ENCODE assay signal across 8 mouse cellular contexts in genomic region chr4:138318509-138319266, GRCm38 (mm10). TPM values are rescaled to one million over a fixed set of nuclear protein-coding genes. Genes with fewer than 3 reads are reported as not detected.
DNase-seq lines count a peak whose midpoint lies in the region; ATAC-seq and TF ChIP-seq lines count a peak whose summit lies in the region.

No protein-coding gene starts in this region.

- peaks cover 9% of the 10 kb centered on the region for H3K4me1 ChIP-seq in heart, adult 2 months (ENCODE audit: control insufficient read depth, insufficient read depth, low read length)
- peaks cover 29% of the 10 kb centered on the region for H3K4me1 ChIP-seq in heart, embryonic 12.5 days (replicated peaks)
- H3K4me1 ChIP-seq in MEL (ENCODE audit: control insufficient read depth in 1 of 2, insufficient read depth in 2 of 2, low read length in 2 of 2) = no peaks in the 10 kb centered on the region
- H3K4me1 ChIP-seq in cortical plate, adult 2 months (ENCODE audit: control insufficient read depth, insufficient read depth, low read length) = peaks cover 10% of the 10 kb centered on the region
- peaks cover 12% of the 10 kb centered on the region for H3K4me1 ChIP-seq in midbrain, embryonic 12.5 days
- peaks cover 10% of the 10 kb centered on the region; the same call in 1 of the 2 replicates for H3K4me1 ChIP-seq in stomach, embryonic 14.5 days (ENCODE audit: control insufficient read depth, insufficient read depth, low read length)

- no peaks in the 10 kb centered on the region for H3K27me3 ChIP-seq in heart, adult 2 months (ENCODE audit: control insufficient read depth, insufficient read depth, low read length)
- H3K27me3 ChIP-seq in heart, embryonic 12.5 days (replicated peaks) = no peaks in the 10 kb centered on the region
- H3K27me3 ChIP-seq in MEL (ENCODE audit: control insufficient read depth in 1 of 2, insufficient read depth in 2 of 2, low read length in 2 of 2) = no peaks in the 10 kb centered on the region
- no peaks in the 10 kb centered on the region for H3K27me3 ChIP-seq in midbrain, embryonic 12.5 days
- H3K27me3 ChIP-seq in stomach, embryonic 14.5 days (ENCODE audit: control insufficient read depth, insufficient read depth, low read length) = no peaks in the 10 kb centered on the region

- H3K79me2 ChIP-seq in heart, adult 2 months (replicated peaks; ENCODE audit: control insufficient read depth, insufficient read depth, low read length) = peaks cover 4% of the 10 kb centered on the region; the same call in 1 of the 2 replicates
- no peaks in the 10 kb centered on the region for H3K79me2 ChIP-seq in MEL (ENCODE audit: control insufficient read depth, insufficient read depth, low read length, poor library complexity)

- peak; percentile 57 to 74 for DNase-seq in heart, adult 2 months
- DNase-seq in MEL (ENCODE audit: low read depth, low spot score) = peak; percentile 70
- DNase-seq in heart, postnatal 36 days = peak; percentile 65 to 70
- DNase-seq in left cerebral cortex, postnatal 25 days (ENCODE audit: low spot score in 2 of 2) = peak; percentile 47 to 55

- no peak for TF ChIP-seq POLR2A in heart, adult 2 months (IDR thresholded peaks at IDR 0.05; ENCODE audit: insufficient read depth, low read depth, low read length)
- TF ChIP-seq POLR2A in MEL (IDR thresholded peaks at IDR 0.05; ENCODE audit: control insufficient read depth in 1 of 2, insufficient read depth in 1 of 2, low read depth in 1 of 2, low read length in 2 of 2, poor library complexity in 1 of 2) = no peak
- TF ChIP-seq POLR2A in cortical plate, adult 2 months (IDR thresholded peaks at IDR 0.05; ENCODE audit: extremely low read depth, insufficient read depth, low read length) = no peak

- intact Hi-C loops in heart, adult 2 months (cut with DNase I) = loop anchor here (1.0 to 2.0 kb wide), 2 partner anchors 60 to 108 kb away; no protein-coding TSS in a partner anchor
- intact Hi-C loops in heart, postnatal 36 days (cut with DNase I) = loop anchor here (1.0 to 10.0 kb wide), 3 partner anchors 60 to 354 kb away; no protein-coding TSS in a partner anchor
- intact Hi-C loops in left cerebral cortex, postnatal 25 days (cut with DNase I) = loop anchor here (1.0 to 10.0 kb wide), 3 partner anchors 60 to 354 kb away; no protein-coding TSS in a partner anchor

- no peak overlapping the region for H3K9ac ChIP-seq in heart, adult 2 months (ENCODE audit: low read depth, low read length)
- no peak overlapping the region for H3K9ac ChIP-seq in heart, embryonic 12.5 days
- H3K9ac ChIP-seq in MEL (ENCODE audit: control insufficient read depth, low read depth, low read length, poor library complexity, severe bottlenecking) = no peak overlapping the region
- H3K9ac ChIP-seq in midbrain, embryonic 12.5 days (replicated peaks) = no peak overlapping the region
- no peak overlapping the region for H3K9ac ChIP-seq in stomach, embryonic 14.5 days (replicated peaks; ENCODE audit: low read depth, low read length)

- H3K4me2 ChIP-seq in heart, embryonic 12.5 days = no peak overlapping the region
- H3K4me2 ChIP-seq in midbrain, embryonic 12.5 days (replicated peaks) = no peak overlapping the region
- no peak overlapping the region for H3K4me2 ChIP-seq in stomach, embryonic 14.5 days (replicated peaks; ENCODE audit: low read depth, low read length)

- H3K27ac ChIP-seq in heart, adult 2 months = no peak overlapping the region
- H3K27ac ChIP-seq in heart, embryonic 12.5 days (ENCODE audit: poor library complexity, severe bottlenecking) = no peak overlapping the region
- no peak overlapping the region for H3K27ac ChIP-seq in MEL (ENCODE audit: control insufficient read depth, low read depth, low read length)
- H3K27ac ChIP-seq in cortical plate, adult 2 months (ENCODE audit: insufficient read depth, low read length) = no peak overlapping the region
- H3K27ac ChIP-seq in midbrain, embryonic 12.5 days (replicated peaks) = no peak overlapping the region
- H3K27ac ChIP-seq in stomach, embryonic 14.5 days (ENCODE audit: low read length) = no peak overlapping the region

- peak; percentile 96; the same call in 1 of the 2 replicates for TF ChIP-seq CTCF in heart, adult 2 months (IDR thresholded peaks at IDR 0.05)
- peak; percentile 78 to 93 (median 83) for TF ChIP-seq CTCF in MEL (IDR thresholded peaks at IDR 0.05 in 2 of 3, conservative IDR thresholded peaks at IDR 0.05 in 1 of 3; ENCODE audit: control insufficient read depth in 1 of 3, insufficient read depth in 1 of 3, low read depth in 2 of 3, low read length in 3 of 3, poor library complexity in 1 of 3, severe bottlenecking in 1 of 3)
- TF ChIP-seq CTCF in cortical plate, adult 2 months (IDR thresholded peaks at IDR 0.05; ENCODE audit: extremely low read depth, insufficient read depth, low read length) = peak; percentile 76

- no peaks in the 10 kb centered on the region for H3K9me3 ChIP-seq in heart, embryonic 12.5 days (replicated peaks)
- no peaks in the 10 kb centered on the region for H3K9me3 ChIP-seq in MEL (replicated peaks; ENCODE audit: insufficient read depth, low read length)
- no peaks in the 10 kb centered on the region for H3K9me3 ChIP-seq in midbrain, embryonic 12.5 days
- H3K9me3 ChIP-seq in stomach, embryonic 14.5 days (ENCODE audit: control insufficient read depth, low read depth, low read length) = no peaks in the 10 kb centered on the region

- TF ChIP-seq RAD21 in MEL (IDR thresholded peaks at IDR 0.05; ENCODE audit: low read depth, low read length) = peak; percentile 38

- 60% methylated on average over 6 of the region's 6 CpGs for WGBS in heart, adult 2 months
- 49% methylated on average over 6 of the region's 6 CpGs for WGBS in heart, embryonic 12.5 days
- 49% methylated on average over 6 of the region's 6 CpGs for WGBS in midbrain, embryonic 12.5 days
- WGBS in stomach, embryonic 14.5 days = 53% methylated on average over 6 of the region's 6 CpGs

- no peak for ATAC-seq in heart, embryonic 12.5 days (ENCODE audit: insufficient number of reproducible peaks, low FRiP score)
- 0 out of 2 replicates have a peak, but pooled peaks have one; percentile 51 for ATAC-seq in midbrain, embryonic 12.5 days (ENCODE audit: low FRiP score, low read depth)
- ATAC-seq in stomach, embryonic 14.5 days (ENCODE audit: insufficient number of reproducible peaks, insufficient read depth, low FRiP score, low read depth) = 0 out of 2 replicates have a peak, but pooled peaks have one; percentile 39

- no peak overlapping the region for H3K4me3 ChIP-seq in heart, adult 2 months
- H3K4me3 ChIP-seq in heart, embryonic 12.5 days = no peak overlapping the region
- H3K4me3 ChIP-seq in MEL (ENCODE audit: control insufficient read depth in 1 of 2, insufficient read depth in 1 of 2, low read depth in 2 of 2, low read length in 2 of 2) = no peak overlapping the region
- H3K4me3 ChIP-seq in cortical plate, adult 2 months (ENCODE audit: insufficient read depth, low read length) = no peak overlapping the region
- no peak overlapping the region for H3K4me3 ChIP-seq in midbrain, embryonic 12.5 days
- no peak overlapping the region for H3K4me3 ChIP-seq in stomach, embryonic 14.5 days (ENCODE audit: low read depth, low read length)

- TF ChIP-seq EP300 in heart, adult 2 months (IDR thresholded peaks at IDR 0.05; ENCODE audit: insufficient read depth, low read depth, low read length) = no peak
- TF ChIP-seq EP300 in MEL (IDR thresholded peaks at IDR 0.05; ENCODE audit: low read depth in 1 of 2, low read length in 2 of 2) = no peak

- no peaks in the 10 kb centered on the region for H3K36me3 ChIP-seq in heart, adult 2 months (ENCODE audit: control insufficient read depth, insufficient read depth, low read length)
- peaks cover 50% of the 10 kb centered on the region for H3K36me3 ChIP-seq in heart, embryonic 12.5 days
- no peaks in the 10 kb centered on the region for H3K36me3 ChIP-seq in MEL (ENCODE audit: control insufficient read depth in 1 of 2, insufficient read depth in 2 of 2, low read length in 2 of 2)
- H3K36me3 ChIP-seq in midbrain, embryonic 12.5 days = peaks cover 42% of the 10 kb centered on the region
- H3K36me3 ChIP-seq in stomach, embryonic 14.5 days (ENCODE audit: control insufficient read depth, insufficient read depth, low read length) = no peaks in the 10 kb centered on the region; the same call in 1 of the 2 replicates

RNA-seq across cellular contexts. Expression of gene Pink1, which starts 7.4 kb away (rescaled TPM):
- 100 to 1,000 TPM; 719 to 844 TPM for total RNA-seq in heart, adult 2 months (2021)
- 423 and 554 TPM in 2 replicates for polyA plus RNA-seq in heart, adult 2 months (2012; rRNA removed)
- 72.6 and 78.6 TPM in 2 replicates for polyA plus RNA-seq in heart, embryonic 12.5 days (2016; fragmentation: Nextera tagmentation; extraction: Ambion mirVana)
- total RNA-seq in MEL (2012; rRNA removed) = 14.0 and 21.2 TPM in 2 replicates
- 10 to 100 TPM in 1 of 2 experiments, not detected in 1; 22.1 TPM for polyA plus RNA-seq in MEL (2012; ENCODE audit: insufficient read depth in 1 of 2, insufficient read length in 2 of 2, low read depth in 1 of 2, low replicate concordance in 2 of 2, missing spikeins in 1 of 2)
- polyA plus RNA-seq in cortical plate, adult 2 months (2012; rRNA removed) = 411 and 422 TPM in 2 replicates
- total RNA-seq in heart, postnatal 36 days (2021) = 100 to 1,000 TPM; 629 to 755 TPM
- total RNA-seq in left cerebral cortex, postnatal 25 days (2021) = 100 to 1,000 TPM; 261 to 283 TPM
- 69.1 and 71.8 TPM in 2 replicates for polyA plus RNA-seq in midbrain, embryonic 12.5 days (2016; fragmentation: Nextera tagmentation; extraction: Ambion mirVana)
- 24.1 and 29.6 TPM in 2 replicates for polyA plus RNA-seq in stomach, embryonic 14.5 days (2014; fragmentation: Nextera tagmentation; extraction: Ambion mirVana)

RNA-seq across cellular contexts. Expression of gene Ddost, which starts 14.2 kb away (rescaled TPM):
- total RNA-seq in heart, adult 2 months (2021) = 10 to 100 TPM; 63.2 to 68.9 TPM
- 84.4 and 96.9 TPM in 2 replicates for polyA plus RNA-seq in heart, adult 2 months (2012; rRNA removed)
- 316 and 318 TPM in 2 replicates for polyA plus RNA-seq in heart, embryonic 12.5 days (2016; fragmentation: Nextera tagmentation; extraction: Ambion mirVana)
- total RNA-seq in MEL (2012; rRNA removed) = 251 and 283 TPM in 2 replicates
- 100 to 1,000 TPM in 1 of 2 experiments, 10 to 100 TPM in 1; 68.9 to 402 TPM for polyA plus RNA-seq in MEL (2012; ENCODE audit: insufficient read depth in 1 of 2, insufficient read length in 2 of 2, low read depth in 1 of 2, low replicate concordance in 2 of 2, missing spikeins in 1 of 2)
- 96.7 and 99.4 TPM in 2 replicates for polyA plus RNA-seq in cortical plate, adult 2 months (2012; rRNA removed)
- 10 to 100 TPM; 63.7 to 64.2 TPM for total RNA-seq in heart, postnatal 36 days (2021)
- 10 to 100 TPM; 94.8 to 96.3 TPM for total RNA-seq in left cerebral cortex, postnatal 25 days (2021)
- 210 and 216 TPM in 2 replicates for polyA plus RNA-seq in midbrain, embryonic 12.5 days (2016; fragmentation: Nextera tagmentation; extraction: Ambion mirVana)
- 351 and 363 TPM in 2 replicates for polyA plus RNA-seq in stomach, embryonic 14.5 days (2014; fragmentation: Nextera tagmentation; extraction: Ambion mirVana)

RNA-seq across cellular contexts. Expression of gene Cda, which starts 49.1 kb away (rescaled TPM):
- 1 to 10 TPM; 1.4 TPM for total RNA-seq in heart, adult 2 months (2021)
- polyA plus RNA-seq in heart, adult 2 months (2012; rRNA removed) = 1.9 and 3.3 TPM in 2 replicates
- polyA plus RNA-seq in heart, embryonic 12.5 days (2016; fragmentation: Nextera tagmentation; extraction: Ambion mirVana) = 9.3 and 10.9 TPM in 2 replicates
- 10.7 and 12.4 TPM in 2 replicates for total RNA-seq in MEL (2012; rRNA removed)
- polyA plus RNA-seq in MEL (2012; ENCODE audit: insufficient read depth in 1 of 2, insufficient read length in 2 of 2, low read depth in 1 of 2, low replicate concordance in 2 of 2, missing spikeins in 1 of 2) = 10 to 100 TPM in 1 of 2 experiments, not detected in 1; 26.1 TPM
- polyA plus RNA-seq in cortical plate, adult 2 months (2012; rRNA removed) = 2.9 and 3.7 TPM in 2 replicates
- total RNA-seq in heart, postnatal 36 days (2021) = 1 to 10 TPM in 1 of 2 experiments, under 1 TPM in 1; 0.65 to 2.1 TPM
- total RNA-seq in left cerebral cortex, postnatal 25 days (2021) = 1 to 10 TPM; 1.7 to 2.1 TPM
- 1.6 and 1.8 TPM in 2 replicates for polyA plus RNA-seq in midbrain, embryonic 12.5 days (2016; fragmentation: Nextera tagmentation; extraction: Ambion mirVana)
- polyA plus RNA-seq in stomach, embryonic 14.5 days (2014; fragmentation: Nextera tagmentation; extraction: Ambion mirVana) = 8.3 and 11.5 TPM in 2 replicates
